Mouse (Mus musculus) thymus, postnatal 36 days (tissue): ENCODE data around the gene Ing1.
"Not testable (repeated sequence)": the region's sequence is repeated elsewhere in the genome, so short reads cannot be mapped to it uniquely, and the experiment has no call there.

ENCODE experiments used
- DNase-seq, 2 experiments: peaks; one replicate each; pipeline ENCODE4 v3.0.0; 2022; ENCODE audit warnings: mixed read lengths in 2 of 2

The Ing1 gene

GRCm38 (mm10) chr8:11551497-11551896 is 3.9 kb upstream of the Ing1 start:
- DNase-seq, result not testable (repeated sequence)

GRCm38 (mm10) chr8:11552390-11552789 is 3.0 kb upstream of the Ing1 start:
- DNase-seq, result no peak

- DNase-seq, result peak; percentile 97 to 100
Measured at GRCm38 (mm10) chr8:11555720-11556591, 585 bp downstream of the Ing1 start.

- DNase-seq, result peak; percentile 67 to 73
Measured at GRCm38 (mm10) chr8:11556691-11557423, 1.5 kb downstream of the Ing1 start.

GRCm38 (mm10) chr8:11557424-11557767 is 2.0 kb downstream of the Ing1 start:
- no peak for DNase-seq

GRCm38 (mm10) chr8:11557768-11558629 is 2.6 kb downstream of the Ing1 start:
- peak; percentile 94 to 98 for DNase-seq

GRCm38 (mm10) chr8:11559511-11559910 is 4.1 kb downstream of the Ing1 start:
- DNase-seq, result no peak

GRCm38 (mm10) chr8:11560220-11560619 is 4.8 kb downstream of the Ing1 start:
- no peak for DNase-seq

- no peak for DNase-seq
Measured at GRCm38 (mm10) chr8:11564236-11564635, 8.9 kb downstream of the Ing1 start.

- no peak for DNase-seq
Measured at GRCm38 (mm10) chr8:11564721-11565120, 9.3 kb downstream of the Ing1 start.

GRCm38 (mm10) chr8:11568193-11568592 is 12.8 kb downstream of the Ing1 start:
- not testable (repeated sequence) for DNase-seq

GRCm38 (mm10) chr8:11569260-11570097 is 14.1 kb downstream of the Ing1 start:
- no peak for DNase-seq

GRCm38 (mm10) chr8:11570742-11571141 is 15.4 kb downstream of the Ing1 start:
- DNase-seq, result no peak

GRCm38 (mm10) chr8:11571950-11572349 is 16.6 kb downstream of the Ing1 start:
- no peak for DNase-seq

- DNase-seq, result no peak
Measured at GRCm38 (mm10) chr8:11572428-11572827, 17.1 kb downstream of the Ing1 start.

GRCm38 (mm10) chr8:11574911-11575603 is 19.7 kb downstream of the Ing1 start:
- peak; percentile 39 to 47 for DNase-seq

- no peak for DNase-seq
Measured at GRCm38 (mm10) chr8:11575604-11576384, 20.4 kb downstream of the Ing1 start.

- DNase-seq, result peak in 1 of 2 experiments; percentile 20
Measured at GRCm38 (mm10) chr8:11585513-11586373, 30.4 kb downstream of the Ing1 start.

- no peak for DNase-seq
Measured at GRCm38 (mm10) chr8:11586374-11586745, 31.0 kb downstream of the Ing1 start.

GRCm38 (mm10) chr8:11591837-11592236 is 36.5 kb downstream of the Ing1 start:
- no peak for DNase-seq
